Mouse (Mus musculus): ENCODE measurements at regions not wholly inside any gene's neighbourhood (a gene's known extent, or its start where the extent isn't known, plus 50 kb on each side); places are given as distances from the start of the nearest gene placed in this dataset.
"Not testable (repeated sequence)": the region's sequence is repeated elsewhere in the genome, so short reads cannot be mapped to it uniquely, and the experiment has no call there.

DNA sequence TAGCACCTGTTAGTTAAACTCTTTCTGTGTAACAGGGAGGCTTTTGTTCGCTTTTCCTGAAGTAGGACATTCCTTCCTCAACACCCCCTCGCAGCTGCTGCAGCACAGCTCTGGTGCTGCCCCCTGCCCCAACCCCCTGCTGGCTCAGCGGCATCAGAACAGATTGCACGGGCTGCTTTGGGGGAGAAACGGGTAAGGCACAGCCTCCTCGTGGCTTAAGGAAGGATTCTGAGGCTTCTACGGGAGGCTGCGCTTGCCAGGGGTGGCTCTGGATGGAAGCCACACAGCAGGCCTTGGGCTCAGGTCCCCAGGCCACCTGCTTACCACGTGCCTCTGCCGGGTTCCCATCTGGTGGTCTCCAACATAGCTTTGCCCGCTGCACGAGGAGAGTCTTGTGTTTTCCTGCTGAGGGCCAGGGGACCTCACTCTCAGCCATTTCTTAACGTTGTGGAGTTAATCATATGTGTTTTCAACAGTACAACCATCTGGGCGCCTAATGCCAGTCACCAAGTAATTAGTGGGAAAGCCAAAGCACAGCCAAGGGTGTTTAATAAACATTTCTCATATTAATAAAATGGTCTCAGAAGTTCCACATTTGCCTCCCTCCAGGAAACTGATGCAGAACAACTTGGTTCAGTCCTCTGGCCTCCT lies 189.9 kb downstream of the Gxylt1 start:
- Histone ChIP-seq H3K4me2 (no peak overlapping the region), H3K4me3 (no peak overlapping the region), H3K27me3 (no peaks in the 10 kb centered on the region), H3K4me1 (replicated peaks) (peaks cover 9% of the 10 kb centered on the region), H3K27ac (no peak overlapping the region), H3K9me3 (no peaks in the 10 kb centered on the region), H3K9ac (no peak overlapping the region), H3K36me3 (no peaks in the 10 kb centered on the region)
- peak; percentile 46; the same call in 1 of the 2 replicates for ATAC-seq (ENCODE audit: low FRiP score)
- WGBS: 41% methylated on average over 14 of the region's 14 CpGs

GRCm38 (mm10) chr15:93074070-93074469 lies 200.9 kb downstream of the Gxylt1 start:
- no peak overlapping the region for H3K9ac ChIP-seq
- no peak for ATAC-seq (ENCODE audit: low FRiP score)
- no peaks in the 10 kb centered on the region for H3K9me3 ChIP-seq
- no peaks in the 10 kb centered on the region for H3K4me1 ChIP-seq (replicated peaks)
- no peak overlapping the region for H3K4me3 ChIP-seq
- H3K27me3 ChIP-seq: no peaks in the 10 kb centered on the region
- no peak overlapping the region for H3K4me2 ChIP-seq
- no peaks in the 10 kb centered on the region for H3K36me3 ChIP-seq
- WGBS: 64% methylated on average over 6 of the region's 6 CpGs
- no peak overlapping the region for H3K27ac ChIP-seq

- 0 out of 2 replicates have a peak overlapping the region, but pooled peaks have one; percentile 10 for H3K27ac ChIP-seq
- no peaks in the 10 kb centered on the region for H3K9me3 ChIP-seq
- H3K4me1 ChIP-seq (replicated peaks): peaks cover 17% of the 10 kb centered on the region
- no peaks in the 10 kb centered on the region for H3K27me3 ChIP-seq
- H3K36me3 ChIP-seq: no peaks in the 10 kb centered on the region
- peak; percentile 63; the same call in 1 of the 2 replicates for ATAC-seq (ENCODE audit: low FRiP score)
- 39% methylated on average over 10 of the region's 10 CpGs for WGBS
- H3K9ac ChIP-seq: no peak overlapping the region
- no peak overlapping the region for H3K4me2 ChIP-seq
- no peak overlapping the region for H3K4me3 ChIP-seq
Observed at GRCm38 (mm10) chr15:93062213-93063131, 212.5 kb downstream of the Gxylt1 start.

GRCm38 (mm10) chr15:93053471-93053870 lies 221.5 kb downstream of the Gxylt1 start:
- H3K27ac ChIP-seq: no peak overlapping the region
- ATAC-seq (ENCODE audit: low FRiP score): no peak
- no peak overlapping the region for H3K4me2 ChIP-seq
- H3K9me3 ChIP-seq: no peaks in the 10 kb centered on the region
- H3K27me3 ChIP-seq: no peaks in the 10 kb centered on the region
- WGBS: 90% methylated on average over 3 of the region's 3 CpGs
- H3K4me3 ChIP-seq: no peak overlapping the region
- H3K36me3 ChIP-seq: no peaks in the 10 kb centered on the region
- no peaks in the 10 kb centered on the region for H3K4me1 ChIP-seq (replicated peaks)
- no peak overlapping the region for H3K9ac ChIP-seq

DNA sequence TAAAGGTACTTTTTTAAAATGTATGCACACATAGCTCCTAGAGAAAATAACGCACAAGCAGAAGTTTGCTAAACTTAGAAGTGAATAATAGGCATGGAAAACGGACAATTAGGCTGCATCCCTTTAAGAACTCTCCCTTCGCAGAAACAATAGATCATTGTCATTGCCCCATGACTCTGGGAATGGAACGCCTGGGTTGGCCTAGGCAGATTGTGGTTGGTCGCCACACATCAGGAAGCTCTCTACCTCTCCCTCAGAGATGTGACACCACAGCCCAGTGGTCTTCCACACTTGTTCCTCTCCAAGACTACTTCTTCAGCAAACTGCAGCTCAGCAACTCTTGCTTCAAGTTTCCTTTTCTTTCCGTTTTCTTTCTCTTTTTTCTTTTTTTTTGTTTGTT lies 247.8 kb downstream of the Gxylt1 start:
- H3K4me1 ChIP-seq (replicated peaks): peaks cover 12% of the 10 kb centered on the region; the same call in 1 of the 2 replicates

GRCm38 (mm10) chr15:93026456-93027078 lies 248.4 kb downstream of the Gxylt1 start:
- 74% methylated on average over 11 of the region's 11 CpGs for WGBS
- Histone ChIP-seq H3K4me2 (no peak overlapping the region), H3K27ac (no peak overlapping the region), H3K4me1 (replicated peaks) (peaks cover 12% of the 10 kb centered on the region; the same call in 1 of the 2 replicates), H3K27me3 (no peaks in the 10 kb centered on the region), H3K36me3 (no peaks in the 10 kb centered on the region), H3K9me3 (no peaks in the 10 kb centered on the region), H3K9ac (no peak overlapping the region), H3K4me3 (no peak overlapping the region)
- ATAC-seq (ENCODE audit: low FRiP score): no peak

More for the DNA sequence above, 247.8 kb downstream of the Gxylt1 start:
- WGBS: 26% methylated on average over 6 of the region's 6 CpGs
- no peaks in the 10 kb centered on the region for H3K36me3 ChIP-seq
- H3K27ac ChIP-seq: no peak overlapping the region
- no peak overlapping the region for H3K4me2 ChIP-seq
- H3K9me3 ChIP-seq: no peaks in the 10 kb centered on the region
- no peak overlapping the region for H3K4me3 ChIP-seq
- no peak overlapping the region for H3K9ac ChIP-seq
- no peaks in the 10 kb centered on the region for H3K27me3 ChIP-seq
- no peak for ATAC-seq (ENCODE audit: low FRiP score)

DNA sequence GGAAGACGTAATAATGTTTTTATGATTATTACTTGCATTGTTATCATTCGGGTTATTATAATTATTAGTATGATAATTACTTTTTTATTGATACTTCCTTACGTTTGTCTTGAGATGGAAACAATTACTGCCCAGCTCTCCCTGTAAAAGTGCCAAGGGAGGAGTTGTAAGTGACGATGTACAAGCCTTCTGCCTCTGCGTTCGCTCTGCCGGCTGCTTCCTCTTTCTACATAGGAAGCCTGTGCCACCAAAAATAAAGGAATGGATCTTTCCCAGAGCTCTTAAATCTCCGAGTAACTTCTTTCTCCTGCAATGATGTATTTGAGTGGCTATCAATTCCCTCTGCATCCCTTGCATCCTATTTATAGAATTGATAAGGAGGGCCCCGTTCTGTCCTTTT lies 249.2 kb downstream of the Gxylt1 start:
- H3K27me3 ChIP-seq: no peaks in the 10 kb centered on the region
- H3K4me2 ChIP-seq: no peak overlapping the region
- 75% methylated on average over 9 of the region's 9 CpGs for WGBS
- H3K9ac ChIP-seq: no peak overlapping the region
- ATAC-seq (ENCODE audit: low FRiP score): no peak
- no peak overlapping the region for H3K4me3 ChIP-seq
- no peak overlapping the region for H3K27ac ChIP-seq
- no peaks in the 10 kb centered on the region for H3K9me3 ChIP-seq
- peaks cover 12% of the 10 kb centered on the region; the same call in 1 of the 2 replicates for H3K4me1 ChIP-seq (replicated peaks)
- no peaks in the 10 kb centered on the region for H3K36me3 ChIP-seq

GRCm38 (mm10) chr15:93024171-93024570 lies 250.8 kb downstream of the Gxylt1 start:
- ATAC-seq (ENCODE audit: low FRiP score): no peak
- H3K9ac ChIP-seq: no peak overlapping the region
- no peak overlapping the region for H3K4me3 ChIP-seq
- no peaks in the 10 kb centered on the region for H3K9me3 ChIP-seq
- H3K4me1 ChIP-seq (replicated peaks): peaks cover 12% of the 10 kb centered on the region; the same call in 1 of the 2 replicates
- no peaks in the 10 kb centered on the region for H3K27me3 ChIP-seq
- H3K4me2 ChIP-seq: no peak overlapping the region
- H3K27ac ChIP-seq: no peak overlapping the region
- 91% methylated on average over 6 of the region's 6 CpGs for WGBS
- no peaks in the 10 kb centered on the region for H3K36me3 ChIP-seq

DNA sequence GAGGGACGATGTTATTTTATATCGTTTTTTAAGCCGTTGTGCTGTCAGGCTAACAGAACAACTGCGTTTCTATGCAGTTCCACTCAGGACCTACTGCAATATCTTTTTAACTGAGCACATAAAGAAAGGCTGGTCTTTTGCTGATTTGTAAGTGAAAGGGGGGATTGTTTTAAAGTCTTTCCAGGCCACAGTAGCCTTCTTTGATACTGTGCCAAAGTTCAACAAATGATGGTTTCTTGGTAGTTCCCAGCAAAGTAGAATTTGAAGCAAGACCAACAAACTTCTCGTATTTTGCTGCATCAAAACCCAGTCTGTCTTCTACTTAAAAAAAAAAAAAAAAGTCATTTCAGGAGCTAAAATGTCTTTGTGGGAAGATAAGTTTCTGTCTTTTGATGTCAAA lies 263.8 kb downstream of the Gxylt1 start:
- H3K4me2 ChIP-seq: no peak overlapping the region
- no peaks in the 10 kb centered on the region for H3K36me3 ChIP-seq
- no peaks in the 10 kb centered on the region for H3K9me3 ChIP-seq
- 61% methylated on average over 5 of the region's 5 CpGs for whole genome bisulfite sequencing
- no peaks in the 10 kb centered on the region for H3K27me3 ChIP-seq
- no peak overlapping the region for H3K4me3 ChIP-seq
- H3K9ac ChIP-seq: no peak overlapping the region
- 0 out of 2 replicates have a peak, but pooled peaks cover 4% of the 10 kb centered on the region for H3K4me1 ChIP-seq (replicated peaks)
- no peak for ATAC-seq (ENCODE audit: low FRiP score)
- H3K27ac ChIP-seq: no peak overlapping the region

- H3K36me3 ChIP-seq: no peaks in the 10 kb centered on the region
- ATAC-seq (ENCODE audit: low FRiP score): no peak
- H3K9ac ChIP-seq: no peak overlapping the region
- H3K9me3 ChIP-seq: no peaks in the 10 kb centered on the region
- no peak overlapping the region for H3K4me3 ChIP-seq
- H3K4me2 ChIP-seq: no peak overlapping the region
- 57% methylated on average over 2 of the region's 2 CpGs for WGBS
- H3K27ac ChIP-seq: no peak overlapping the region
- no peaks in the 10 kb centered on the region for H3K27me3 ChIP-seq
- 0 out of 2 replicates have a peak, but pooled peaks cover 6% of the 10 kb centered on the region for H3K4me1 ChIP-seq (replicated peaks)
Observed at GRCm38 (mm10) chr15:93010629-93011028, 264.4 kb downstream of the Gxylt1 start.

GRCm38 (mm10) chr15:93005751-93006231 lies 269.2 kb downstream of the Gxylt1 start:
- Histone ChIP-seq H3K9ac (no peak overlapping the region), H3K27ac (no peak overlapping the region), H3K9me3 (no peaks in the 10 kb centered on the region), H3K4me3 (no peak overlapping the region), H3K27me3 (no peaks in the 10 kb centered on the region), H3K4me2 (no peak overlapping the region), H3K36me3 (no peaks in the 10 kb centered on the region), H3K4me1 (replicated peaks) (peaks cover 23% of the 10 kb centered on the region)
- WGBS: 55% methylated on average over 7 of the region's 7 CpGs
- ATAC-seq (ENCODE audit: low FRiP score): no peak

GRCm38 (mm10) chr15:93005186-93005585 lies 269.8 kb downstream of the Gxylt1 start:
- not testable (repeated sequence) for H3K9me3 ChIP-seq; H3K27ac ChIP-seq; H3K27me3 ChIP-seq; H3K9ac ChIP-seq; H3K36me3 ChIP-seq; H3K4me3 ChIP-seq; H3K4me2 ChIP-seq; ATAC-seq (ENCODE audit: low FRiP score)
- 89% methylated on average over 5 of the region's 5 CpGs for WGBS
- H3K4me1 ChIP-seq (replicated peaks): peaks cover 20% of the 10 kb centered on the region
